Mouse (Mus musculus): ENCODE measurements at regions not wholly inside any gene's neighbourhood (a gene's known extent, or its start where the extent isn't known, plus 50 kb on each side); places are given as distances from the start of the nearest gene placed in this dataset.

GRCm38 (mm10) chr15:8865089-8865933, 102.4 kb upstream of the Ranbp3l start:
- Histone ChIP-seq H3K4me3 (replicated peaks; ENCODE audit: low read length) (no peak overlapping the region), H3K4me2 (replicated peaks; ENCODE audit: low read depth, low read length, severe bottlenecking) (no peak overlapping the region), H3K27ac (replicated peaks; ENCODE audit: low read depth, low read length) (no peak overlapping the region), H3K36me3 (ENCODE audit: control insufficient read depth, insufficient read depth, low read length) (no peaks in the 10 kb centered on the region), H3K9ac (ENCODE audit: low read depth, low read length, severe bottlenecking) (no peak overlapping the region), H3K4me1 (ENCODE audit: control insufficient read depth, insufficient read depth, low read length) (no peaks in the 10 kb centered on the region), H3K9me3 (ENCODE audit: control insufficient read depth, low read length) (0 out of 2 replicates have a peak, but pooled peaks cover 4% of the 10 kb centered on the region), H3K27me3 (ENCODE audit: control insufficient read depth, insufficient read depth, low read length) (no peaks in the 10 kb centered on the region)
- 73% methylated on average over 8 of the region's 8 CpGs for WGBS
- DNase-seq (ENCODE audit: low spot score) = no peak
- TF ChIP-seq POLR2A (IDR thresholded peaks at IDR 0.05; ENCODE audit: borderline replicate concordance, extremely low read depth, insufficient read depth, insufficient read length) = no peak
- no peak for ATAC-seq (ENCODE audit: low FRiP score, low read depth)

GRCm38 (mm10) chr15:8856419-8857084, 111.2 kb upstream of the Ranbp3l start:
- WGBS = 62% methylated on average over 11 of the region's 11 CpGs
- Histone ChIP-seq H3K9ac (ENCODE audit: low read depth, low read length, severe bottlenecking) (no peak overlapping the region), H3K9me3 (ENCODE audit: control insufficient read depth, low read length) (peaks cover 9% of the 10 kb centered on the region), H3K36me3 (ENCODE audit: control insufficient read depth, insufficient read depth, low read length) (no peaks in the 10 kb centered on the region), H3K4me1 (ENCODE audit: control insufficient read depth, insufficient read depth, low read length) (no peaks in the 10 kb centered on the region), H3K27ac (replicated peaks; ENCODE audit: low read depth, low read length) (no peak overlapping the region), H3K4me2 (replicated peaks; ENCODE audit: low read depth, low read length, severe bottlenecking) (no peak overlapping the region), H3K27me3 (ENCODE audit: control insufficient read depth, insufficient read depth, low read length) (no peaks in the 10 kb centered on the region), H3K4me3 (replicated peaks; ENCODE audit: low read length) (no peak overlapping the region)
- ATAC-seq (ENCODE audit: low FRiP score, low read depth) = no peak
- no peak for DNase-seq (ENCODE audit: low spot score)
- TF ChIP-seq POLR2A (IDR thresholded peaks at IDR 0.05; ENCODE audit: borderline replicate concordance, extremely low read depth, insufficient read depth, insufficient read length) = no peak

- no peak for TF ChIP-seq POLR2A (IDR thresholded peaks at IDR 0.05; ENCODE audit: borderline replicate concordance, extremely low read depth, insufficient read depth, insufficient read length)
- no peak overlapping the region for H3K27ac ChIP-seq (replicated peaks; ENCODE audit: low read depth, low read length)
- ATAC-seq (ENCODE audit: low FRiP score, low read depth) = no peak
- no peaks in the 10 kb centered on the region for H3K36me3 ChIP-seq (ENCODE audit: control insufficient read depth, insufficient read depth, low read length)
- H3K4me2 ChIP-seq (replicated peaks; ENCODE audit: low read depth, low read length, severe bottlenecking) = no peak overlapping the region
- no peak for DNase-seq (ENCODE audit: low spot score)
- WGBS = 94% methylated on average over 3 of the region's 3 CpGs
- H3K4me3 ChIP-seq (replicated peaks; ENCODE audit: low read length) = no peak overlapping the region
- no peaks in the 10 kb centered on the region for H3K4me1 ChIP-seq (ENCODE audit: control insufficient read depth, insufficient read depth, low read length)
- H3K9me3 ChIP-seq (ENCODE audit: control insufficient read depth, low read length) = peaks cover 7% of the 10 kb centered on the region
- H3K27me3 ChIP-seq (ENCODE audit: control insufficient read depth, insufficient read depth, low read length) = no peaks in the 10 kb centered on the region
- H3K9ac ChIP-seq (ENCODE audit: low read depth, low read length, severe bottlenecking) = no peak overlapping the region
Measured at GRCm38 (mm10) chr15:8855511-8855910, 112.2 kb upstream of the Ranbp3l start.

GRCm38 (mm10) chr15:8854336-8854735, 113.4 kb upstream of the Ranbp3l start:
- Histone ChIP-seq H3K9ac (ENCODE audit: low read depth, low read length, severe bottlenecking) (no peak overlapping the region), H3K36me3 (ENCODE audit: control insufficient read depth, insufficient read depth, low read length) (no peaks in the 10 kb centered on the region), H3K4me1 (ENCODE audit: control insufficient read depth, insufficient read depth, low read length) (no peaks in the 10 kb centered on the region), H3K27ac (replicated peaks; ENCODE audit: low read depth, low read length) (no peak overlapping the region), H3K27me3 (ENCODE audit: control insufficient read depth, insufficient read depth, low read length) (no peaks in the 10 kb centered on the region), H3K4me3 (replicated peaks; ENCODE audit: low read length) (no peak overlapping the region), H3K4me2 (replicated peaks; ENCODE audit: low read depth, low read length, severe bottlenecking) (peak overlapping the region; percentile 23; the same call in 1 of the 2 replicates), H3K9me3 (ENCODE audit: control insufficient read depth, low read length) (peaks cover 6% of the 10 kb centered on the region)
- ATAC-seq (ENCODE audit: low FRiP score, low read depth) = peak; percentile 78
- peak; percentile 45 for DNase-seq (ENCODE audit: low spot score)
- no peak for TF ChIP-seq POLR2A (IDR thresholded peaks at IDR 0.05; ENCODE audit: borderline replicate concordance, extremely low read depth, insufficient read depth, insufficient read length)
- WGBS = 23% methylated on average over 7 of the region's 7 CpGs

GRCm38 (mm10) chr15:8850996-8851395, 116.8 kb upstream of the Ranbp3l start:
- TF ChIP-seq POLR2A (IDR thresholded peaks at IDR 0.05; ENCODE audit: borderline replicate concordance, extremely low read depth, insufficient read depth, insufficient read length) = no peak
- Histone ChIP-seq H3K9ac (ENCODE audit: low read depth, low read length, severe bottlenecking) (no peak overlapping the region), H3K4me3 (replicated peaks; ENCODE audit: low read length) (no peak overlapping the region), H3K36me3 (ENCODE audit: control insufficient read depth, insufficient read depth, low read length) (no peaks in the 10 kb centered on the region), H3K9me3 (ENCODE audit: control insufficient read depth, low read length) (peaks cover 6% of the 10 kb centered on the region), H3K27ac (replicated peaks; ENCODE audit: low read depth, low read length) (no peak overlapping the region), H3K4me1 (ENCODE audit: control insufficient read depth, insufficient read depth, low read length) (no peaks in the 10 kb centered on the region), H3K27me3 (ENCODE audit: control insufficient read depth, insufficient read depth, low read length) (no peaks in the 10 kb centered on the region), H3K4me2 (replicated peaks; ENCODE audit: low read depth, low read length, severe bottlenecking) (no peak overlapping the region)
- 96% methylated on average over 1 of the region's 1 CpGs for WGBS
- DNase-seq (ENCODE audit: low spot score) (no peak), ATAC-seq (ENCODE audit: low FRiP score, low read depth) (no peak)
